Mouse (Mus musculus): ENCODE measurements around the gene Ccdc51. TPM values are rescaled to one million over a fixed set of nuclear protein-coding genes. Genes with fewer than 3 reads are reported as not detected.

Gene Ccdc51
- total RNA-seq (2015; ENCODE audit: low replicate concordance) (2.5 TPM in 1 of 2 replicates, not detected in the other), total RNA-seq (2017; ENCODE audit: low replicate concordance) (3.7 and 4.3 TPM in 2 replicates)

DNA sequence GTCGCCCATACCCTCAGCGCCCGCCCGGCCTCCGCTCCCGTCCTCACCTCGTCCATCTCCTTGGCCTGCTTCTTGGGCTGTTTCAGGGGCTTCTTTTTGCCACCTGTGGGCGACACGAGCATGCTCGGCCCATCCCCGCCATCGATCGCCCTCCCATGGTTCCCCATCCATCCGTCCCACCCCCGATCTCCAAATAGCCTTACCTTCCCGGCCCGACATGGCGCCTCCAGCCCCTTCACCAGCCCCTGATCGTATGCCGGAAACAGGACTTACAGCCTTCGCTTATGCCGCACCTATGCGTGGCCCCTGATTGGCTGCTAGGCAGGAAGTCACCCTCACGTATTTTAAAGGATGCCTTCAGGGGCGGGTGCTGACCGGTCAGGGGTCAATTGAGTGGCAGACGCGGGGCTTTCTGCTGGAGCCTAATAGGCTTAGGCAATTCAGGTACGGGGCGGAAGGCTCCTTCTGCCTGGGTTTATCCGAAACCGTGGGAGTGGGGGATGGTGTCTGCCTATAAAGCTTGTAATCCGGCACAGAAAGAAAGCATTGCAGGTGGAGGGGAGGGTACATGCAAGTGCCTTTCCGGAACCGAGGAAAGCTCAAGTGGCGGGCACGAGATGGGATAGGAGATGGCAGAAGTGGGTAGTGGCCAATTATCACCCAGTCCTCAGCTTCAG lies at the start of gene Ccdc51, which contains the start of gene Tma7:
Gene Ccdc51, plus strand, starts transcription at position 370 of the 677 bp plus-strand sequence.
Gene Tma7, minus strand, starts transcription at position 464 of the 677 bp plus-strand sequence.
- peak; percentile 99 for ATAC-seq (replicated peaks; ENCODE audit: low FRiP score, poor library complexity, severe bottlenecking)

DNA sequence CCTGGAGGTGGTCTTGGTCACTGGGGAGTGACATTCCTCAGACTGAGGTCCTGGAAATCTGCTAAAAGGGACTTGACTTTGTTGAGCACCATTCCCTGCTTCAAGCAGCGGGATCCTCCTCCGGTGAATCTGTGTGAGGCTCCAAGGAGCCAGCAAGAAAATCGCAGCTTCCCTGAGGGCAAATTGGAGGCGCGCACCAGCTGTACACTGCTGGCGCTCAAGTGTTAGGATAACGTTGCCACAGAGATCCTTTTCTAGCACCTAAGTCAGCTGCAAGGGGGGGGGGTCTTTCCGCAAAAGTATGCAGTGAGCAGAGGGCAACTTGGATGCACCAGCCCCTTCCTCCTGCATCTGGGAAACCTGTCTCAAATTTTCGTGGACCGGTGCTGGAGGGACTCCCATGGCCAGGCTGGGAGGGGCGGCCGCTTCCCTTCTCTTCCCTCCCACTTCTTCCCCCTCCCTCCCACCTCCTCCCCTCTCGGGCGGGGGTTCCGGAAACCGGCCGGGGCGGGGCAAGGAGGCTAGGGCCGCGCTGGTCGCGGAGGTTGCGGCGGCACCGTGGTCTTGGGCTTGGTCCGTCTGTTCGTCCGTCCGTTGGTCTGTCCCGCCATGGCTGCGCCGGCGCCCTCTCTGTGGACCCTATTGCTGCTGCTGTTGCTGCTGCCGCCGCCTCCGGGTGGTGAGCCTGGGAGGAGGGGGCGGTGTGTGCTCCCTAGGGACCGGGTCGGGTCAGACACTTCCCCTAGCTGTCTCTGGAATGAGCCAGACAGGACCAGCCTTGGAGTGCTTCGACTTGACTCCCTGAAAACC lies 44.0 kb upstream of the Ccdc51 start, which contains the start of gene Shisa5:
Gene Shisa5, plus strand, starts transcription at position 480 of the 810 bp plus-strand sequence.
- no peak for ATAC-seq (replicated peaks; ENCODE audit: low FRiP score, poor library complexity, severe bottlenecking)

DNA sequence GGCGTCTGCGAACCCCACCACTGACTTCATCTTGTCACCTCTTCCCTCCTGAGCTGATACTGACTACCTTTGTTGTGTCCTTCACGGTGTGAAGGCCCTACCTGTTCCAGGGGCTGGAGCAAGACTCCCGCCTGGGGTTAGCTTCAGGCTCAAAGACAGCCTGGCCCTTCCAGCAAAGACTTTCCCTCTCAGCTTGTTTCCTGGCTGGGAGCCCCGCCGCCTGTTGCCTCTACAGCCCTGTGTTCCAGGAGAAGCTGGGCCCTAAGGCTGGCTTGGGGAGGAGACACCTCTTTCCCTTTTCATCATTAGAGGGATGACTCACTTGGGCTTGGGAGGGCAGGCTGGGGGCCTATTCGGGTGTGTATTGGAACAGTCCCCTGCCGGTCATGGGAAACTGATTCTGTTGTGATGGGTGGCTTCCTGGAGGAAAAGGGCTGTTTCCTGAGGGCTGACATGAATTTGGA lies 43.4 kb upstream of the Ccdc51 start:
- peak; percentile 35; the same call in 1 of the 2 replicates for ATAC-seq (replicated peaks; ENCODE audit: low FRiP score, poor library complexity, severe bottlenecking)

DNA sequence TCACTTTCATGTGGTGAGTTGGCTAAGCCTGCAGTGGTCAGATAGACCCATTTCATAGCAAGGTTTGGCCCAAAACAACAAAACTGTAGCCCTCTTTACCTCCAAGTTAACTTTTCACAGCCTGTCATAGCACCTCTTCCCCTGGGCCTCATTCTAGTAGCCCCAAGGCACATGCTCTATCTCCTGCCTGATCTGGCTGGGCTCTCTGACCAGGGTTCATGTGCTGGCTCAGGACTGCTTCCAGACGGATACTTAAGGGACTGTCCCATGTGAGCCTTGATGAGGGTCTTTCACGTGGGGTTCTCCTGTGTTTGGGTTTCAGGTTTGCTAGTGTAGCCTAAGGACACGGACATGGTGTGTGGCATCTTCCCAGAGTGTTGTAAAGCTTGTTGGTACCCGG lies 42.6 kb upstream of the Ccdc51 start:
- ATAC-seq (replicated peaks; ENCODE audit: low FRiP score, poor library complexity, severe bottlenecking) = no peak

DNA sequence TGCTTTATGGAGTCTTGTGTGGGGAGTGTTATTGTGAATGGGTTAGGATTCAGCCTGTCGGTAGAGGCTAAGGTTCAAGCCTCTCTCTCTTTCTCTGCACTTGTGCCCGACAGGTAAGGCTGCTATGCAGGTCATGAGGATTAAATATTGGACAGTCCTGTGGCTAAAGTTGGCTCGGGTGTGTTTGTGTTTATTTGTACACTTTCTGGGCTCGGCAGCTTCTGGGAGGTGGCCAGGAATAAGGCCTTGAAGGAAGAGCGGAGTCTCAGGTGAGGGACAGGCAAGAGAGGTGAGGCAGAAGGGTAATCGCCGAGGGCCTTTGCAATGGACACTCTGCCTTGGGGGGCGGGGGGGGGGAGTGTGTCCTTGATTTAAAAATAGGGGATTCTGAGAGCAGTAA lies 42.1 kb upstream of the Ccdc51 start:
- no peak for ATAC-seq (replicated peaks; ENCODE audit: low FRiP score, poor library complexity, severe bottlenecking)

DNA sequence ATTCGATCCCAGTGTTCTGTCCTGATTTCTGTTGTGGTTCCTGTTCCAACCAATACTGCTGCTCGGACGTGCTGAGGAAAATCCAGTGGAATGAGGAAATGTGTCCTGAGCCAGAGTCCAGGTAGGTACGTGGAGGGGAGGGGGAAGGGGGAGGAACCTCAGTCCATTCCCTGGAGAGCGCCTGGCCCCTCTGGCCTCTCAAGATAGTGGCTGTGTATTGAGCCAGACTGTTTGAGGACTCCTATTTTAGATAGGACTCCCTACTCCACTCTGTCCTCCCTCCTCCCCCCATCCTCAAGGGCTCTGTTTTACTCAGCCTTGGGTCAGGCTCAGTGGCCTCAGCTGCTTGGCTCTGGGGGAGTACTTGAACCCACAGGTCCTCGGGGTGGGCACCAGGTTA lies 41.4 kb upstream of the Ccdc51 start:
- no peak for ATAC-seq (replicated peaks; ENCODE audit: low FRiP score, poor library complexity, severe bottlenecking)

DNA sequence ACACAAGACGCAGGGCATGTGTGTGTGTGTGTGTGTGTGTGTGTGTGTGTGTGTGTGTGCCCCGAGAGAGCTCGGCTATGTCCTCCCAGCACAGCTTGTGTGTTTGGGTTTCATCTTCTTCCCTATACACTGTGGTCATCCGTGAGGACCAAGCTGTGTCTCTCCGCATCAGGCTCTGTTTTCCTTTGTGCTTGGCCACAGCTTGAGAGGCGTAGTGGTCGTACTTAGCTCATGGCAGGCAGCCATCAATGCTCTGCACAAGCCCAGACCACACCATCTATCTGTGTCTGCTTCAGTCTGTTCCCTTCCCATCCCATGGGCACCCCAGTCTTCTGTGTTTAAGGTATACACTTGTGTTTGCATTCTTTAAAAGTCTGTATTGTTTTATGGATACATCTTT lies 40.9 kb upstream of the Ccdc51 start:
- no peak for ATAC-seq (replicated peaks; ENCODE audit: low FRiP score, poor library complexity, severe bottlenecking)

DNA sequence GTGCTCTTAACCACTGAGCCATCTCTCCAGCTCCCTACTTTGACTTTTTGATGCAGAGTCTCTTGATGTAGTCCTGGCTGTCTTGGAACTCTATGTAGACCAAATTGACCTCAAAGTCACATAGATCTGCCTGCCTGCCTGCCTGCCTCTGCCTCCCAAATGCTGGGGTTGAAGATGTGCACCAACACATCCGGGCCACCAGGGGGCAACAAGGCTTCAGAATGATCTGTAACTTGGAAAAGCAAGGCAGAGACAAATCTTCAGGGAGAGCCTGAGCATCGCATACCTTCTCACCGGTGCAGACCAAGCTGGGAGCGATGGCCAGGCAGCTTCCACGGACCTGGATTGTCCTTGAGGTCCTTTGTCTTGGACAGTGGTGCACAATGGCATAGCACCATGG lies 36.0 kb upstream of the Ccdc51 start:
- peak; percentile 93 for ATAC-seq (replicated peaks; ENCODE audit: low FRiP score, poor library complexity, severe bottlenecking)

DNA sequence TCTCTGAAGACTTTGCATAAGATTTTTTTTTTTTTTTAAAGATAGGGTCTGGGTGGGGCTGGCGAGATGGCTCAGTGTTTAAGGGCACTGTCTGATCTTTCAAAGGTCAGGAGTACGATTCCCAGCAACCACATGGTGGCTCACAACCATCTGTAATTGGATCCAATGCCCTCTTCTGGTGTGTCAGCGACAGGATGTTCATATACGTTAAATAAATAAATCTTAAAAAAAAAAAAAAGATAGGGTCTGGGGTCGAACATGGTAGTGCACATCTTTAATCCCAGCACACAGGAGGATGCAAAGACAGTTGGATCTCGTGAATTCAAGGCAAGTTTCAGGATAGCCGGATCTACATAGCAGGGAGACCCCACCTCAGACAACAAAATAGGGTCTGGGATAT lies 33.0 kb upstream of the Ccdc51 start:
- no peak for ATAC-seq (replicated peaks; ENCODE audit: low FRiP score, poor library complexity, severe bottlenecking)

DNA sequence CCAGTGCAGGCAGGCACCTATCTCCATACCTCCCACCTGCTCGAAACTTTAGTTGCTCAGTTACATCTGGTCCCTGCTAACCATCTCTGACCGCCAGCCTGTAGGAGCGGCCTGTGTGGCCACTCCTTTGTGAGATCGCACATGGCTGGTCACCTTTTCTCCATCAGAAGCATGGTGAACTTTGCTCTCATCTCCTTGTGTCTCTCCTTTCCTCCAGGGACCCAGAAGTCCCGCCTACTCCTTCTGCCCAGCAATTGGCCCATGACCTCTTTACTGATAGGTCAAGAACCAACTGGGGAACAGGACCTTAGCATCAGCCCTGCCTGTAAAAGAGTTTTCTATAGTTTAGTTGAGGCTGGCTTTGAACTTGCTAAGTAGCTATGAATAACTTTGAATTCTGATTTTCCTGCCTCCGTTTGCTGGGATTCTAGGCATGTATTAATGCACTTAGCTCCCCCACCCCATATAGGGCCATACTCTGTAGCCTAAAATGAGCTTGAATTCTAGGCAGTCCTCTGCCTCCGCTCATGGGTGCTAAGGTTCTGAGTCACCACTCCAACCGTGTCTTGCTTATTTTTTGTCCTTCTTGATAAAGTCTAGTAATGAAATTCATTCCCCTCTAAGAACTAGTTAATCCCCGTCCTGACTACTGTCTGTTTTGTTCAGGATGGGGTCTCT lies 32.2 kb upstream of the Ccdc51 start:
- ATAC-seq (replicated peaks; ENCODE audit: low FRiP score, poor library complexity, severe bottlenecking) = no peak

DNA sequence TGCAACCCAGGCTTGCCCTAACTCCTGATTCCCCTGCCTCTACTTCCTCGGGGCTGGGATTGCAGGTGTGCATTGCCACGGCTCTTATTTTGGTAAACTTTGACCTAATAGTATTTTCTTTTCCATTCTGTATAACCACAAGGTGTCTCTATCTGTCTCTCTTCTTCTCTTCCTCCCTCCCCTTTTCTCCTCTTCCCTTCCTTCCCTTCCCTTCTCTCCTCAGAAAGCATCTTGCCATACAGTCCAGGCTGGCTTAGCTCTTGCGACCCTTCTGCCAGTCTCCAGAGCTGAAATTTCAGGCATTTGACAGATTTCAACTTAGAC lies 31.7 kb upstream of the Ccdc51 start:
- no peak for ATAC-seq (replicated peaks; ENCODE audit: low FRiP score, poor library complexity, severe bottlenecking)

DNA sequence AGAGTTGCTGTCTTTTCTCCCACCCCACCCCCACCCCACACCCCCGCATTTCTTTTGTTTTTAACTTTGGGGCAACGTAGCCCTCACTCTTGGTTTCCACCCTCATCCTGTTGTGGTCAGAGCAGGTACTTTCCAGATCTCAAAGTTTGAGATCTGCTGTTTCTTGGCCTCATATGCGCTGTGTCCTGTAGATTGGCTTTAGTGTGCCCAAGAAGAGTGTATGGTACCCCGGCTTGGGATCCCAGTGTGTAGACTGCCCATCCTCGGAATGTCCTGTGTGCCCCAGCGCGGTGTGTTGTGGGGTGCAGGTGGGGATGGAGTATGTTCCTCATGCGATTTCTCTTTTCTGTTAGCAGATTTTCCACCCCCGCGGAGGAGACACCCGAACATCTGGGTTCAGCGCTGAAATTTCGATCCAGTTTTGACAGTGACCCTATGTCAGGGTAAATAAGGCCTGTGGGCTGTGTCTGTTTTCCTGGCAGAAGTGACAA lies 31.2 kb upstream of the Ccdc51 start:
- ATAC-seq (replicated peaks; ENCODE audit: low FRiP score, poor library complexity, severe bottlenecking) = no peak

DNA sequence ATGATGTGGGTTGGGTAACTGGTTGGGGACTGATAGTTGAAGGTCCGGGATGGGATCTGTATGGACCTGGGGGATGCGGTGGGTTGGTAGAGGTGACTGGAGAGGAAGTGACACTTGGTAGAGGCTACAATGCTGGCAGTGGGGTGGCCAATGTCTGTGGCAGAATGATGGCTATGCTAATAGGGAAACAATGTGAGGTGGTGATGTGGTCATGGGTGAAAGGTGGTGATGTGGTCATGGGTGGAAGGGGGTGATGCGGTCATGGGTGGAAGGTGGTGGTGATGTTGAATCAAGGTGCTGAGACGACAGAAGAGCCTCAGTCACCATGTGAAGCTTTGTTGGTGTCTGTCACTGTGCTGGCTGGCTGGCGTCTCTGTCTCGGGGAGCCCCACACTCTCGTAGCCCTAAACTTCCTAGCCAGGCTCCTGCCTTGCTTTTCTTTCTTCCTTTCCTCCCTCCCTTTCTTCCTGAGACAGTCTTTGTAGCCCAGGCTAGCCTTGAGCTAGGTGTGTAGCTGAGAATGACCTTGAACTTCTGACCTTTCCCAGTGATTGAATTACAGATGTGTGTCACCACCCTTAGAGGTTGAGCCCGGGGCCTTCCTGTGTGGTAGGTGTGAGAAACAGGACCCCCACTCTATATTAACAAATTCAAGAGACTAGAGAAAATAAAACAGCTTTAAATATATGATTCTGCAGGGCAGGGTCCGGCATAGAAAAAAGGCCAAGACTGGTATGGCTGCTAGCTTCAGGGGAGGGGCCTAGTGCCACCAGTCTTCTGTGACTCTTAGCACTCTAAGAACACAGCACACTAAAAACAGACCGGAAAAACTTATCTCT lies 30.4 kb upstream of the Ccdc51 start:
- ATAC-seq (replicated peaks; ENCODE audit: low FRiP score, poor library complexity, severe bottlenecking) = no peak

DNA sequence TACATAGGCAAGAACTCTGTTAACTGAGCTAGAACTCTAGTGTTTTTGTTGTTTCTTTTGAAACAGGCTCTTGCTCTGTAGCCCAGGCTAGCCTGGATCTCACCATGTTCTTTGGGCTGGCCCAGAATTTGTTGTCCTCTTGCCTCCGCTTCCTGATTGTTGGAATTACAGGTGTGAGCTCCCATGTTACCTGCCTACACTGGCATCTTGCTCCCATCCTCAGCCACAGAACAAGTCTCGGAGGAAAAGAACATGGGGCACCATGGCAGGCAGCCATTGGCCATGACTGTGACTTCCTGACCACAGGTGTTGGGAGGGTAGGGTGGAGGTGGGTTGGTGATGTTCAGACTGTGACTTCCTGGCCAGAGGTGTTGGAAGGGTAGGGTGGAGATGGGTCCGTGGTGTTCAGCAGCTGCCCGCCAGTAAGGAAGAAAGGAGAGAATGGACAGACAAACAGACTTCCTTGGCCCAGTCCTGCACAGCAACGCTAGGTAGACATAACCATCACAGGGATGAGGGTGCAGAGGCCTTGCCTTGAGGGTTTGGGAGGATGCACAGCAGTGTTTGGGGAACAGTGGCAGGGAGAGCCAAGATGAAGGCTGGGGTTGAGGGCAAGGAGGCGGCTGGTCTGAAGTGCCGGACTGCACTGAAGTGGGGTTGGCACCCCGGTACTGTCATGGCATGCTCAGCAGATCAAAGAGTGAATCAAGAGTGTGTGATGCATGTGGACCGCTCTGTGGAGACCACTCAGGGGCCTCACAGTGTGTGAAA lies 29.6 kb upstream of the Ccdc51 start:
- no peak for ATAC-seq (replicated peaks; ENCODE audit: low FRiP score, poor library complexity, severe bottlenecking)

DNA sequence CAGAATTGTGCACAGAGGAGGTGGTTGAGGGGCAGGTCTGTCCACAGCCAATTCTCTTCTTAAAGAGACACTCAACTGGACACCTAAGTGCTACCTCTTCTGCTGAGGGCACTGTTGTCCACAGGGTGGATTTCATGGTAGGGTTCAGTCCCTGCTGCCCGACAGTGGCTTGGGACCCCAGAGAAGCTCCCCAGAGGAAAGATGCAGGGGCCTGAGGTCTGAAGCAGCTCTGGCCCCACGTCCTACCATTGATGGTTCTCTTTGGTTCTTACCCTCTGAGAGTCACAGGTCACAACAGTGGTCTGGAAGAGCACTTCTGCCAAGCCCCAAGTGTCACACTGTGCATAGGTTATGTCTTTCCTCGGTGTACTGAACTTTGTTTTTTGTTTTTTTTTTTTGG lies 28.9 kb upstream of the Ccdc51 start:
- no peak for ATAC-seq (replicated peaks; ENCODE audit: low FRiP score, poor library complexity, severe bottlenecking)

DNA sequence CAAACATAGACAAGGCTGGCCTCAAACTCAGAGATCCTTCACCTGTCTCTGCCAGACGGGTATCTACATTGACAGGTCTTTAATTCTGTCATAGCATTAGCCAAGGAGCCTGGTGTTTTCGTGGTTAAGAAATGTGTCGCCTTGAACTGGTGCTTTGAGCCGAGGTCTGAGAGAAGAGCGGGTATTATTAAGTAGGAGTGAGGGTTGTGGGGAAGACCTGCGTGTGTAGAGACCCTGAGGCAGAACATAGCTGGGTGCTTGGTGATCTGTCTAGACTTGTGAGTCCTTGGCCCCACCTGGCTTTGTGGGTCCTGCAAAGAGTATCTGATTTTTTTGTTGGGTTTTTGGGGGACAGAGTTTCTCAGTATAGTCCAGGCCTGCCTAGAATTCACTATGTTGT lies 28.4 kb upstream of the Ccdc51 start:
- ATAC-seq (replicated peaks; ENCODE audit: low FRiP score, poor library complexity, severe bottlenecking) = no peak

DNA sequence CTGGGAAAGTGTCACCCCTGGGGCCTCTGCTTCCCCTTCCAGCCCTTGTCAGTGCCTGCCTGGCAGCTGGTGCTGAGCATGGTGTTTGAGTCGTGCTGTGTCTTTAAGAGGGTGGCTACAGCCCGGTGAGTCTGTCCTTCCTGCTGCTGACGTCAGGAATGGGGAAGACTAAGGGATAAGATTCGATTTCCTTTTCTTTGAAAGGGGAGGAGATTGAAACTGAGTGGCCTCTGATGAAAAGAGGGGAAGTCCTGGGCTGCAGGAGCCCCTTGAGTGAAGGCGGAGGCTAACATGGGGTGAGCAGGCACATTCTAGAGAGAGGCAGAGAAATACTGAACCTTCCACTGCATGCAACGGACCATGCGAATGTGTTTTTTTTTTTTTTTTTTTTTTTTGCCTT lies 27.6 kb upstream of the Ccdc51 start:
- ATAC-seq (replicated peaks; ENCODE audit: low FRiP score, poor library complexity, severe bottlenecking) = no peak

DNA sequence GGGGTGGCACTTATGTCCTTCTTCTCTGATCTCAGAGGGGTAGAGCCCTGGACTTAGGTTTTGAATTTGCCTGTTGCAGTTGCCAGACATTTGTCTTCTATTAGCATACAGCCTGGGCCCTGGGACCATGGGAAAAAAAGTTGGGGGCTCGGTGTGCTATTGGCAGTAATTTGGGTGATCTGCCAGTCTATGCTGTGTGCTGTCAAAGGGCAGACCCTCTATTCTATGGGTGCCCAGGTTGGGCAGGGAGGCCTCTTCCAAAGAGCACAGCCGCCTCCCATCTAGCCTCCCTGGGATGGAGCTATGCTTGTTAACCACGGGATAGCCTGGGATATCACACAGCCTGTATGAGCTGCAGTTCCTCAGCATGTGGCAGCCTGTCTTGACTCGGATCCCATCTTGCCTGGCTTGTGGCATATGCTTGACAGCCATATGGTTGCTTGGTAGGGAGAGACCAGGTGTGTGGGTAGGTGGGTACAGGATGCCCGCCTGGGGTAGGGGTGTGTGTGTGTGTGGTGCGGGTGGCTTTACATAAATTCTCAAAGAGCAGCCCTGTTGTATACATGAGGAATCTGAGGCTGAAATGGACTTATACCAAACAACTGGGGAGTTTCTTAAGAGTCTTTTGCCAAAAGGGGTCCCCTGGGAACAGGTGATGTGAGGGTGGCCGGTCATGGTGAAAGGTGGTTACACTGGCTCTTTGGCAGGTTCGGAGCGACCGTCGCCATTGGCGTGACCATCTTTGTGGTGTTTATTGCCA lies 26.8 kb upstream of the Ccdc51 start:
- no peak for ATAC-seq (replicated peaks; ENCODE audit: low FRiP score, poor library complexity, severe bottlenecking)
